Mouse (Mus musculus): ENCODE measurements around the gene Gm20219. TPM values are rescaled to one million over a fixed set of nuclear protein-coding genes. Genes with fewer than 3 reads are reported as not detected.
A peak's percentile ranks its signal among the peaks of the same experiment; 100 is the strongest.

The Gm20219 gene
- total RNA-seq, 2 experiments from 2014 or later, result 1.5 to 2.5 TPM

- ATAC-seq (replicated peaks; ENCODE audit: low FRiP score, poor library complexity, severe bottlenecking), result no peak
Measured at GRCm38 (mm10) chr17:56559386-56559785, 5.2 kb upstream of the Gm20219 start.

GRCm38 (mm10) chr17:56558448-56558847 lies 4.3 kb upstream of the Gm20219 start:
- ATAC-seq (replicated peaks; ENCODE audit: low FRiP score, poor library complexity, severe bottlenecking), result peak; percentile 72

DNA sequence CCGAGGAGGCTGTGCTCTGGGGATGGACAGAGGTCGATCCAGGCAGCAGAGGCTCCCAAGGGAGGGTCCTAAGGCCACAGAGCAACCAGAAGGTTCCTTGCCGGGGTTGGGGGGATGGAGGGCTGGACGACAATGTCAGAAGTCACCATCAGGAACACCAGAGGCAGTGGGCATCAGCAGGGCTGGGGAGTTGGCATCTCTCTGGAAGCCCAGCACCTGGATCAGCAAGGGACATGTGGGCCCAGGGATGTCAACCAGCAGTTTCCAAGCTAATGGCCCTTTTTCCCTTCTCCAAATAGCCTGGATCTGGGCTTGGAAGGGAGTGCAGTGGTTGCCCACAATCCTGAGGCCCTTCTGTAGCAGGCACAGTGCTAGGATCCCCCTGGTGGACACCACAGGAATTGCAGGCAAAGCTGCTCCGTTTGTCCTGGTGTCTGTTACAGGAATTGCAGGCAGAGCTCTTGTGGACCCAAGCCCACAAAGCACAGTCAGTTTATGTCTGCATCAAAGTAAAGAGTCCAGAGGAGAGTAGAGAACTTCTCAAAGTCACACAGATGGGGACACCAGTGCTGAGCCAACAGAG lies 1.3 kb downstream of the Gm20219 start:
- peak; percentile 86 for ATAC-seq (replicated peaks; ENCODE audit: low FRiP score, poor library complexity, severe bottlenecking)

- ATAC-seq (replicated peaks; ENCODE audit: low FRiP score, poor library complexity, severe bottlenecking), result no peak
Measured at GRCm38 (mm10) chr17:56551841-56552581, 2.2 kb downstream of the Gm20219 start.

- no peak for ATAC-seq (replicated peaks; ENCODE audit: low FRiP score, poor library complexity, severe bottlenecking)
Measured at GRCm38 (mm10) chr17:56550784-56551475, 3.3 kb downstream of the Gm20219 start.

DNA sequence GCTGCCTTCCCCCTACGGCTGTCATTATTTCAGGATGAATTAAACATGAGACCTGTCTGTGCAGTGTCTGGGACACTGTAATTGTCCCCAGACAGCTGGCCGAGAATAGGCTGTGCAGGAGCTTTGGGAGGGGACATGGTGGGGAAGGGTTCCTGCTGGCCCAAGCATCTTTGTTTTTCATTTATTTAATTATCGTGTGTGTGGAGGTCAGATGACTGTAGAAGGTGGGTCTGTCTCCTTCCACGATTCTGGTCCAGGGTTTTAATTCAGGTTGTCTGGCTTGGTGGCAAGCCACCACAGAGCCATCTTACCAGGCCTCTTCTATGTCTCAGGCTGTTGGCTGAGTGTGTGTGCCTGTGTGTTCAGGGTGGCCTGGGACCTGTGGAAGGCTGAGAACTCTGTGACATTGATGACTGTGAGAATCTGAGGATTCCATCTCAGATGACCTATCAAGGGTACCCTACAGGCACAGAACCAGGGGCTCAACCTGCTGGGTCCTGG lies 5.5 kb downstream of the Gm20219 start:
- no peak for ATAC-seq (replicated peaks; ENCODE audit: low FRiP score, poor library complexity, severe bottlenecking)

- no peak for ATAC-seq (replicated peaks; ENCODE audit: low FRiP score, poor library complexity, severe bottlenecking)
Measured at GRCm38 (mm10) chr17:56547846-56548604, 6.2 kb downstream of the Gm20219 start.

DNA sequence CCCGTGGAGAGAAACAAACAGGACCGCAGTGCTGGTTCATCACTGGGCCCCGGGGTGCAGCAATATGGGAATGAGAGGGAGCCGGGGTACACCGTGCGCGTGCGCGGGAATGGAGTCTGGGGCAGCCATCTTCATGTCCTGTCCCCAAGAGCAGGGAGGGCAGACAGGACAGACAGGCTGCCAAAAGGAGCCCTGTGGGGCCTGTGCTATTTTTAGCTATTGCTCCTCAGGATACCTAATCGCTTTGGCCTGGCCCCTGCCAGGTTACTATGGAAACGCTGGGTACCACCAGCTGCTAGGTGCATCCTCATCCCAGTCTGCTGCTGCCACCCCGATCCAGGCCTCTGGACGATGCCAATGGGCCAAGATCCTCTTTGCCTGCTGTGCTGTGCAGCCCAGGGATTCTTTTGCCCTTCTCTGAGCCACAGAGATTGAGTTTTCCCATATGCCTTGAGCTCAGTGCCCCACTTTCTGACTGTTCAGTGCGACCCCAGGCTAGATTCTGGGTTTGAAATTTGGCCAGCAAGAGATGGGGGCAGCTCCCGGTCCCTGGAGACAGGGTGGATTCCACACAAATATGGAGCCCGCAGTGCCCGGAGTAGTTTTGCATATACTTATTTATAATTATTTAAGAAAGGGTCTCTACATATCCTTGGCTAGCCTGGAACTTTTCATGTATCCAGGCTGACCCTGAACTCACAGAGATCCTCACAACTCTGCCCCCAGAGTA lies 6.9 kb downstream of the Gm20219 start:
- no peak for ATAC-seq (replicated peaks; ENCODE audit: low FRiP score, poor library complexity, severe bottlenecking)

GRCm38 (mm10) chr17:56546576-56546975 lies 7.6 kb downstream of the Gm20219 start:
- ATAC-seq (replicated peaks; ENCODE audit: low FRiP score, poor library complexity, severe bottlenecking), result no peak

DNA sequence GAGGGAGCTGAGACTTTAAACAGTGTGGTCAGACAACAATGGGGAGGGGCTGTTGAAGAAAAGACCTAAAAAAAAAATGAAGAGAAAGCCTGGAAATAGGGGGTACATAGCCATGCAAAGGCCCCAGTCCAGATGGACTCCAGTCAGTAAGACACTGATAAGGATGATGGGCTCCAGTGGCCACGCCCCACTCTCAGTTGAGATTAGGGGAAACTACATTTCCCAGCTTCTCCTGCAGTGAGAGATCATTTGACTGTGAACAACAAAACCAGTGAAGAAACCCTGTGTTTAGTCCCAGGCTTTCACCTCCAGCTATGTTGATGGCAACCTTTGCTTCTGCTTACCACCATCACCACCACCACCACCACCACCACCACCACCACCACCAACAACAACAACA lies 8.2 kb downstream of the Gm20219 start:
- no peak for ATAC-seq (replicated peaks; ENCODE audit: low FRiP score, poor library complexity, severe bottlenecking)

DNA sequence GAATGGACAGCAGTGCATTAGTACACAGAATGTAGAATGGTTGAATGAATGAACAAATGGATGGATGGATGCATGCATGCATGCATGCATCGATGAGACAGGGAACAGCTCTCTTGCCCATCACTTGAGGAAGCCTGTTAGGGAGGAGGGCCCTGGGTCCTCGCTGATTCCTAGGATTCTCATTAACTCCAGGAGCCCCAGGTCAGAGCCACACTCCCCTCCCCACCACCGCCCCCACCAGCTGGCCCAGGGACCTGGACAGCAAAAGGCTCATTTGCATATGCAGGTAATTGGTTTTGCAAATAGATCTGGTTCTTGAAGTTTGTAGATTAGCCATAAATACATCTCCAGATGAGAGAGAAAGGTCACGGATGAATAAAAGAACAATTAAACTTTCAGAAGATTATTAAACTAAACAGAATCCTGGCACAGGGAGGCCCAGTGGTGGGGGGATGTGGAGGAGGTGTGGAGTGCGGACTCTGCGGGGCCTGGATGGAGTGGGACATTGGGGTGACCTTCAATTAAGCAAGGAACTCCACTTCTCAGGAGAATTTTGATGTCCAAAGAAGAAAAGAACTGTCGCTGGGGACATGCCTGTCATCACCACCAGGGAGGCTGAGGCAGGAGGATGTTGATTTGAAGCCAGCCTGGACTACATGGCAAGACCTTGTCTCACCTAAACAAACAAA lies 9.3 kb downstream of the Gm20219 start:
- ATAC-seq (replicated peaks; ENCODE audit: low FRiP score, poor library complexity, severe bottlenecking), result no peak

DNA sequence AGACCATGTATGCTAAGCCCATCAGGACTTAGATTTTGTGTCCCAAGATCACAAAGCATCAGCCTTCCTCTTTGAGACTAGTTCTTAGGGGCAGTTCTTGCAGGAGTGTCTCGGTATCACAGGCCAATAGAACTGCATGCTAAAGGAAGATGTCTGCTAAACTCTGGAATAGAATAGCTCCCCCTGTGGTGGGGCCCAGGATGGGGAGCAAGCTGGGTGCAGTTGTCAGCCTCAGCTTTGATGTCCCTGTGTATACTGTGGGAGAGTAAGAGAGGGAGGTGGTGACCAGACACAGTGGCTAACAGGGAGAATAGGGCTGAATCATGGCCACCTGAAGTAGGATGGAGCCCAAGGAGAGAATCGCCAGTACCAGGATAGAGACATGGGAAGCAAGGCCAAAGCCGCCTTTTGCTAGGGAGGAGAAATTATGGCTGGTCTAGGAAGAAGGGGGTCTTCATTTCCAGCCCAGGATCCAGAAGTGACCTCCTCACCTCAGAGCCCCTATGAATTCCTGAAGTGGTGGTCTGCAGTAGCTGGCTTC lies 10.4 kb downstream of the Gm20219 start:
- no peak for ATAC-seq (replicated peaks; ENCODE audit: low FRiP score, poor library complexity, severe bottlenecking)

DNA sequence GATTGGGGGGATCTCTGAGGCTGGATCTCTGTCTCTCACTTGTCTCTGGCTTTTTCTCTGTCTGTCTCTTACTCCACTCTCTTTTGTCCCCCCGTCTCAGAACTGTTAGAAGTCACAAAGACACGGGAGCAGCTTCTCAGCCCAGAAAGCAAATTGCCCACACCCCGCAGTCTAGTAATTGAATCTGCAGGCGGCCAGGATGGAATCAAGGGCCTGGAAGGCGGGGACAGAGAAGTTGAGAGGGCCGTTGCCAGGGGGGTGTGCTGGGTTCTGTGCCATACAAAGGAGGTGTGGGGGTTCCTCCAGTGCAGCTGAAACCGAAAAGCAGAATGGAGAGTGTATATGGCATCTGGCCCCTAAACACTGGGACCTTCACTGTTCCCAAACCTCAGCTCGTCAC lies 11.5 kb downstream of the Gm20219 start:
- ATAC-seq (replicated peaks; ENCODE audit: low FRiP score, poor library complexity, severe bottlenecking), result no peak

GRCm38 (mm10) chr17:56540562-56540975 lies 13.6 kb downstream of the Gm20219 start:
- ATAC-seq (replicated peaks; ENCODE audit: low FRiP score, poor library complexity, severe bottlenecking), result no peak

GRCm38 (mm10) chr17:56537912-56538311 lies 16.3 kb downstream of the Gm20219 start:
- ATAC-seq (replicated peaks; ENCODE audit: low FRiP score, poor library complexity, severe bottlenecking), result no peak

DNA sequence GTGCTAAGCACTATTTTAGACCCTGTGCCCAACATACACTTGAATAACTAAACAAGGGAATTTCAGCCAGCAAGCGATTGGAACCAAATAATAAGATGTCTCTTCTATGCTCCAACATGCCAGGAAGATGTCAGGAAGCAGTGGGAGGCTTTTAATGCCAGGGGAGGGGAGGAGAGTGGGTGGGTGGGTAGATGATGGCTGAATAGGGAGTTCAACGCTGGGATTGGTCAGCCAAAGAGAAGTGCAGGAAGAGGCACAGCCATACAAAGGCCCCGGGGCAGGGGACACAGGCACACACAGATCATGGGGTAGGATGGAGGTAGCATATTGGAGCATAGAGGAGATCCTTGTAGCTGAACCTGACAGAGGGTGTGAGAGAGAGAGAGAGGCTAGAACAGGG lies 17.3 kb downstream of the Gm20219 start:
- ATAC-seq (replicated peaks; ENCODE audit: low FRiP score, poor library complexity, severe bottlenecking), result no peak

DNA sequence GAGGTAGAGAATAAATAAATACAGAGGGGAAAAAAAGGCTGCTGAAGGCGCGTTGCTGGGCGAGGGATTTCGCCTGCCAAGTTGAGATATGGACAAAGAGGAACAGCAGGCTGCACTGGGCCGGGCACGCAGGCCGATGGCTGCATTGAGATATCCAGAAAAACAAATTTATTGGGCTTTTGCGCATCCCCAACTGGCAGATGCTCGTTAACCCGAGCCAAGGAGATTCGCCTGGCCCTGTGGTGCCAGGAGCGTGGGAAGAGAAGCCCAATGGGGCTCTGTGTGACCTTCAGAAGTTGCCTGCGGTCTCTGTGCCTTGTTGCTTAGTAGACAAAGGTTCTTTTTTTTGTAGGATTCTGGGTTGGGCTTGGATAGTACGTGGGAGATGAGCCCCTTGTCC lies 18.0 kb downstream of the Gm20219 start:
- no peak for ATAC-seq (replicated peaks; ENCODE audit: low FRiP score, poor library complexity, severe bottlenecking)

DNA sequence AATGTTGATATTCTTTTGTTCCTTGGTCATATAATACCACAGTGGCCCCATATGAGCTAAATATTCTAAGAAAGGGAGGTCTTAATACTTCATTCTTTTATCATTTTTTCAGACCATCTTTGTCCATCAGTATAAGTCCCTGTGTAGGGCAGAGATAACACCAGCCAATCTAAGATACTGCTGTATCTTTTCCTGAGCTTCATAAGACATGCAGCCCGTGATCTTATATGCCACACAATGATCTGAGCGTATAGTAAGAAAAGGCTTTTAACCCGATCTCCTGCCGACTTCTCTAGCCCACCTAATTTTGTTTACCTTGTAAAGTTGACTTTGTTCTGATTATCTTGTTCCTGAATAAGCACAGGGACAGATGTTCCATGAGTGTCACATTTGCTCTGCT lies 29.2 kb downstream of the Gm20219 start:
- no peak for ATAC-seq (replicated peaks; ENCODE audit: low FRiP score, poor library complexity, severe bottlenecking)

GRCm38 (mm10) chr17:56522744-56523143 lies 31.4 kb downstream of the Gm20219 start:
- ATAC-seq (replicated peaks; ENCODE audit: low FRiP score, poor library complexity, severe bottlenecking), result no peak
